Mouse (Mus musculus) small intestine, adult 2 months (tissue): ENCODE data around the gene Ccl22.

Experiments used
- CTCF ChIP-seq: fragments of 200-500 bp; IDR thresholded peaks from 2 replicates; pipeline ENCODE4 v1.5.1; 2012; ENCODE audit warnings: low read depth, mild to moderate bottlenecking, control low read depth, inconsistent platforms, low read length, moderate library complexity, mixed read lengths; ENCODE audit not compliant: insufficient replicate concordance, insufficient read length; ENCODE audit errors: extremely low read depth
- POLR2A ChIP-seq: fragments of 200-500 bp; IDR thresholded peaks from 2 replicates; pipeline ENCODE4 v1.6.1; 2012; ENCODE audit warnings: low read depth, mild to moderate bottlenecking, control low read depth, inconsistent platforms, low read length, moderate library complexity

- TF ChIP-seq POLR2A (no peak), CTCF (no peak)
Observed at GRCm38 (mm10) chr8:94735426-94736094, 9.8 kb upstream of the Ccl22 start.
